Mouse (Mus musculus) cortical plate, adult 2 months (tissue): ENCODE data around the gene Metrn. TPM values are rescaled to one million over a fixed set of nuclear protein-coding genes. Genes with fewer than 3 reads are reported as not detected.

ENCODE experiments used
- H3K27ac ChIP-seq: fragments of 200-500 bp; 2 replicates; pipeline ENCODE4 v1.5.1; 2012; ENCODE audit warnings: low read length, control low read depth, inconsistent platforms; ENCODE audit not compliant: insufficient read depth
- H3K4me1 ChIP-seq: fragments of 200-500 bp; 2 replicates; pipeline ENCODE4 v1.6.1; 2011; ENCODE audit warnings: low read length; ENCODE audit not compliant: control insufficient read depth, insufficient read depth
- H3K4me3 ChIP-seq: fragments of 200-500 bp; 2 replicates; pipeline ENCODE4 v1.5.1; 2011; ENCODE audit warnings: mild to moderate bottlenecking, low read length, control low read depth; ENCODE audit not compliant: insufficient read depth
- CTCF ChIP-seq: fragments of 200-500 bp; IDR thresholded peaks from 2 replicates; pipeline ENCODE4 v1.5.1; 2011; ENCODE audit warnings: mild to moderate bottlenecking, control low read depth, low read length; ENCODE audit not compliant: insufficient read depth; ENCODE audit errors: extremely low read depth
- POLR2A ChIP-seq: fragments of 200-500 bp; IDR thresholded peaks from 2 replicates; pipeline ENCODE4 v1.6.1; 2011; ENCODE audit warnings: mild to moderate bottlenecking, low read length, control low read depth; ENCODE audit not compliant: insufficient read depth; ENCODE audit errors: extremely low read depth
- polyA plus RNA-seq: library from polyadenylated mRNA; depleted of rRNA; stranded (reverse); fragments of >200 nt; gene quantifications from 2 replicates; pipeline ENCODE4 v1.2.3, GENCODE M21; 2012

The Metrn gene
- polyA plus RNA-seq, 1 experiment: 141 TPM

- no peak overlapping the region for H3K27ac ChIP-seq
- H3K4me3 ChIP-seq: no peak overlapping the region
- TF ChIP-seq POLR2A (no peak), CTCF (no peak)
- H3K4me1 ChIP-seq: peaks cover 7% of the 10 kb centered on the region
Measured at GRCm38 (mm10) chr17:25825984-25826570, 29.1 kb upstream of the Metrn start.

GRCm38 (mm10) chr17:25825311-25825710 lies 28.4 kb upstream of the Metrn start:
- Histone ChIP-seq H3K4me3 (no peak overlapping the region), H3K4me1 (peaks cover 7% of the 10 kb centered on the region), H3K27ac (no peak overlapping the region)
- TF ChIP-seq CTCF (no peak), POLR2A (no peak)

DNA sequence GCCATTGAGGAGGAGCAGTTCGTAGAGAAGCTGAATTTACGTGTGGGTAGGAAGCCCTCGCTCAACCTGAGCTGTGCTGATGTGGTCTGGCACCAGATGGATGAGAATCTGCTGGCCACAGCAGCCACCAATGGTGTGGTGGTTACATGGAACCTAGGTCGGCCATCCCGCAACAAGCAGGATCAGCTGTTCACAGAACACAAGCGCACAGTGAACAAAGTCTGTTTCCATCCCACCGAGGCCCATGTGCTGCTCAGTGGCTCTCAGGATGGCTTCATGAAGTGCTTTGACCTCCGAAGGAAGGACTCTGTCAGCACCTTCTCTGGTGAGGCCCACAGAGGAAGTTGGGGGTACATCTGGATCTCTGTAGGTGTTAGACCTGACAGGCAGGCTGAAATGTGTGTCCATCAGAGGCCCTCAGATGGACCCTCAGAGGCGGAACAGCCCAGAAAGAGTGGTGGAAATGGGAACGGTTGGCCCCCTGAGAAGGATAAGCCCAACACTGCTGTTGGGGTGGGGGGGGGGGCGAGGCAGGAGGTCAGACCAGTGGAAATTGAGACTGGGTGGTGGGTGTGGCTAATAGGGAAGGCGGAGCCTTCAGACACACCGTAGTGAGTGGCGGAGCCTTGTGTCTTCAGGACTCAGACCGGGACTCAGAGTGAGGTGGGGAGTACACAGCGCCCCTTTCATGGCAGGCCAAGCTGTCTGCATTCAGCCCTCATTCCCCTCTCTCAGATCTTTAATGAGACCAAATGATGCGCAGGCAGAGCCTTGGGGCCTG lies 27.6 kb upstream of the Metrn start:
- Histone ChIP-seq H3K4me1 (peaks cover 7% of the 10 kb centered on the region), H3K4me3 (peak overlapping the region; percentile 65), H3K27ac (no peak overlapping the region)
- TF ChIP-seq POLR2A (no peak), CTCF (no peak)

DNA sequence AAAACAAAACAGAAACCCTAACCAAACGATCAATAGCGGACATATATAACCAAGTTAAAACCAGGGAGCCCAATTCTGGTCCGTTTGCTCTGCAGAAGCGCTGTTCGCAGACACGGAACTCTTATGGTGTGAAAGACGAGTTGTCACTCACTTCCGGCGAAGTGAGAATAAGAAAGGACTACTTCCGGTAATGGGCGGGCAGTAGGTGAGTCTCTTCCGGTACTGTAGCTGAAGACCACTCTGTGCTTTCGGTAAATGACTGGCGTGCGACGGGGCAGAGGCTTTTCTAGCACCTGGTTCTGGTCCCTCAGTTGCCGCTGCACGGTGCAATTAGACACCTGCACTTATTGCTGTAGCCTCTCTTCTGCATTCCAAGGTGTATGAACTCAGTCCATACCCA lies 26.5 kb upstream of the Metrn start, which contains the start of gene Wdr24:
TSS of gene Wdr24 (plus strand) at position 176 of the 400 bp plus-strand sequence.
- Histone ChIP-seq H3K4me3 (peak within 1 kb of the TSS; percentile 65), H3K27ac (no peak within 1 kb of the TSS), H3K4me1 (peaks cover 7% of the 10 kb centered on the region)
- peak; percentile 61; the same call in 1 of the 2 replicates for TF ChIP-seq POLR2A
- no peak for TF ChIP-seq CTCF

GRCm38 (mm10) chr17:25818851-25819780 lies 22.2 kb upstream of the Metrn start:
- TF ChIP-seq POLR2A (no peak), CTCF (no peak)
- Histone ChIP-seq H3K4me1 (peaks cover 15% of the 10 kb centered on the region), H3K27ac (no peak overlapping the region), H3K4me3 (no peak overlapping the region)

- no peak overlapping the region for H3K27ac ChIP-seq
- no peak overlapping the region for H3K4me3 ChIP-seq
- TF ChIP-seq CTCF (no peak), POLR2A (no peak)
Measured at GRCm38 (mm10) chr17:25817662-25818061, 20.7 kb upstream of the Metrn start.

GRCm38 (mm10) chr17:25813471-25813870 lies 16.5 kb upstream of the Metrn start:
- H3K4me3 ChIP-seq: peak overlapping the region; percentile 17
- H3K27ac ChIP-seq: peak overlapping the region; percentile 83
- H3K4me1 ChIP-seq: peaks cover 18% of the 10 kb centered on the region
- TF ChIP-seq POLR2A (peak; percentile 56; the same call in 1 of the 2 replicates), CTCF (peak; percentile 32)

More at GRCm38 (mm10) chr17:25817662-25818061, 20.7 kb upstream of the Metrn start:
- peaks cover 15% of the 10 kb centered on the region for H3K4me1 ChIP-seq

GRCm38 (mm10) chr17:25810890-25811289 lies 14.0 kb upstream of the Metrn start:
- peaks cover 17% of the 10 kb centered on the region for H3K4me1 ChIP-seq
- H3K4me3 ChIP-seq: peak overlapping the region; percentile 99
- peak overlapping the region; percentile 30; the same call in 1 of the 2 replicates for H3K27ac ChIP-seq
- TF ChIP-seq POLR2A (no peak), CTCF (no peak)
